18 mouse cellular contexts compared by ENCODE assay signal in the genomic region with DNA sequence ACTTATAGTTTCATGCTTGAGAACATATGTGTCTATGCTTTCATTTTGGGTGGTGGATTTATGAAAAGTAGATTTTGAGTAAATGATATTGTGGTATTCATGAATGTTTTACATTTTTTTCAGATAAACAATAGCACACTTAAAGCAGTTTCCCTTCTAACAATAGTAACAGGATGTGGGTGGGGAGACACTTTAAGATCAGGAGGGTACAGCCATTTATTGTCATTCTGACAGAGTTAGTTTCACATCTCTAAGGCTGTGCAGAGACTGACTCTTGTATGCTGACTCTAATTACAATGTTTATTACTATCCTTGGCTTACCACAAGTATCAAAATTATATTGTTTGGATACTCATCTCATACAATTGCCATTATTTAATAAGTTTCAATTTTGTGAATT.
"Had no signal": no experiment of that assay in that cellular context is flagged by ENCODE, and none has a peak within 500 bp of the region (broad histone marks: within the 10 kb centered on the region; RNA-seq: fewer than 3 reads in every experiment).

No protein-coding gene starts in this region.

- H3K4me2 ChIP-seq: lung, embryonic 15.5 days; midbrain, embryonic 11.5 days; midbrain, embryonic 13.5 days; midbrain, embryonic 15.5 days; neural tube, embryonic 12.5 days; stomach, embryonic 15.5 days had no signal

- H3K4me3 ChIP-seq: lung, embryonic 15.5 days; megakaryocyte, embryonic 14.5 days; midbrain, embryonic 13.5 days; midbrain, embryonic 15.5 days; neural tube, embryonic 12.5 days; stomach, embryonic 15.5 days had no signal

- DNase-seq: lung, adult 18-20 months; lung, postnatal 4 days; right cerebral cortex, postnatal 25 days; right cerebral cortex, postnatal 4 days; spleen, adult 18-20 months; thymus, adult 2 months; thymus, postnatal 25 days; thymus, postnatal 4 days had no signal

- H3K27me3 ChIP-seq: lung, embryonic 15.5 days; megakaryocyte, embryonic 14.5 days; midbrain, embryonic 13.5 days; midbrain, embryonic 15.5 days; neural tube, embryonic 12.5 days; stomach, embryonic 15.5 days had no signal

- H3K9me3 ChIP-seq: lung, embryonic 15.5 days; megakaryocyte, embryonic 14.5 days; midbrain, embryonic 15.5 days; neural tube, embryonic 12.5 days; stomach, embryonic 15.5 days had no signal

- ATAC-seq: lung, postnatal 0 days; midbrain, embryonic 13.5 days; midbrain, embryonic 15.5 days had no signal

- H3K27ac ChIP-seq: liver, embryonic 14.5 days; lung, embryonic 15.5 days; midbrain, embryonic 13.5 days; midbrain, embryonic 15.5 days; neural tube, embryonic 12.5 days; stomach, embryonic 15.5 days; stomach, postnatal 0 days had no signal

- H3K4me1 ChIP-seq: lung, embryonic 15.5 days; megakaryocyte, embryonic 14.5 days; midbrain, embryonic 13.5 days; midbrain, embryonic 15.5 days; neural tube, embryonic 12.5 days; stomach, embryonic 15.5 days had no signal

- H3K9ac ChIP-seq: liver, embryonic 14.5 days; lung, embryonic 15.5 days; midbrain, embryonic 13.5 days; midbrain, embryonic 15.5 days; neural tube, embryonic 12.5 days; stomach, embryonic 15.5 days had no signal

- H3K36me3 ChIP-seq: lung, embryonic 15.5 days; midbrain, embryonic 13.5 days; midbrain, embryonic 15.5 days; neural tube, embryonic 12.5 days; stomach, embryonic 15.5 days had no signal
